Mouse (Mus musculus) kidney, embryonic 14.5 days (tissue): ENCODE data around the gene Ybx2. TPM values are rescaled to one million over a fixed set of nuclear protein-coding genes. Genes with fewer than 3 reads are reported as not detected.
A peak's percentile ranks its signal among the peaks of the same experiment; 100 is the strongest.

Experiments used
- ATAC-seq: fragments of 200-750 bp; cut with Nextera tagmentation; 2 replicates; pipeline ENCODE4 v1.8.0; 2017; ENCODE audit warnings: moderate number of reproducible peaks, mild to moderate bottlenecking, moderate TSS enrichment, moderate library complexity; ENCODE audit not compliant: low FRiP score, low TSS enrichment
- H3K27ac ChIP-seq: fragments of 300-500 bp; sonication (generic); 2 replicates; pipeline ENCODE4 v1.5.1; 2014; ENCODE audit warnings: low read depth, mild to moderate bottlenecking, low read length, moderate library complexity, mixed read lengths
- H3K27me3 ChIP-seq: fragments of 300-500 bp; sonication (generic); 2 replicates; pipeline ENCODE4 v1.6.1; 2014; ENCODE audit warnings: mild to moderate bottlenecking, low read length; ENCODE audit not compliant: control insufficient read depth, insufficient read depth
- H3K36me3 ChIP-seq: fragments of 300-500 bp; sonication (generic); 2 replicates; pipeline ENCODE4 v1.6.1; 2014; ENCODE audit warnings: low read length, mixed read lengths; ENCODE audit not compliant: control insufficient read depth, insufficient read depth
- H3K4me1 ChIP-seq: fragments of 300-500 bp; sonication (generic); 2 replicates; pipeline ENCODE4 v1.6.1; 2014; ENCODE audit warnings: low read length, mixed read lengths; ENCODE audit not compliant: control insufficient read depth, insufficient read depth
- H3K4me2 ChIP-seq: fragments of 300-500 bp; sonication (generic); replicated peaks from 2 replicates; pipeline ENCODE4 v1.6.1; 2014; ENCODE audit warnings: low read depth, mild to moderate bottlenecking, low read length
- H3K4me3 ChIP-seq: fragments of 300-500 bp; sonication (generic); 2 replicates; pipeline ENCODE4 v1.5.1; 2014; ENCODE audit warnings: mild to moderate bottlenecking, low read length
- H3K9ac ChIP-seq: fragments of 300-500 bp; sonication (generic); 2 replicates; pipeline ENCODE4 v1.6.1; 2014; ENCODE audit warnings: low read depth, mild to moderate bottlenecking, low read length, moderate library complexity
- H3K9me3 ChIP-seq: fragments of 300-500 bp; sonication (generic); 2 replicates; pipeline ENCODE4 v1.6.1; 2016; ENCODE audit warnings: low read length; ENCODE audit not compliant: control insufficient read depth
- whole genome bisulfite sequencing: fragments of 180-500 bp; shearing (Covaris S2); extraction: QIAGEN DNeasy Blood & Tissue Kit; methylation state at CpG from one replicate; pipeline ENCODE4 v1.1.7; 2014; 5-methylcytosine and 5-hydroxymethylcytosine counted together
- polyA plus RNA-seq: library from polyadenylated mRNA; unstranded; fragments of >200 nt; fragmentation: Nextera tagmentation; extraction: Ambion mirVana; gene quantifications from 2 replicates; pipeline ENCODE4 v1.2.1, GENCODE M21; 2014

The Ybx2 gene
- polyA plus RNA-seq = 10.1 and 10.7 TPM in 2 replicates

GRCm38 (mm10) chr11:69935137-69935879 lies at the start of gene Ybx2:
Gene Ybx2, plus strand, starts transcription at chr11:69935796.
- Histone ChIP-seq H3K4me2 (peak within 1 kb of the TSS; percentile 100), H3K4me1 (peaks cover 13% of the 10 kb centered on the region), H3K36me3 (no peaks in the 10 kb centered on the region), H3K9me3 (no peaks in the 10 kb centered on the region), H3K27me3 (peaks cover 9% of the 10 kb centered on the region; the same call in 1 of the 2 replicates), H3K27ac (peak within 1 kb of the TSS; percentile 11; the same call in 1 of the 2 replicates), H3K4me3 (peak within 1 kb of the TSS; percentile 56), H3K9ac (peak within 1 kb of the TSS; percentile 66)
- ATAC-seq = peak; percentile 89
- 3% methylated on average over 58 of the region's 62 CpGs for WGBS

GRCm38 (mm10) chr11:69886907-69887635 lies 48.5 kb upstream of the Ybx2 start:
- 70% methylated on average over 8 of the region's 8 CpGs for WGBS
- Histone ChIP-seq H3K4me2 (no peak overlapping the region), H3K27ac (no peak overlapping the region), H3K27me3 (no peaks in the 10 kb centered on the region), H3K9ac (no peak overlapping the region), H3K4me1 (peaks cover 3% of the 10 kb centered on the region), H3K4me3 (no peak overlapping the region), H3K36me3 (no peaks in the 10 kb centered on the region), H3K9me3 (no peaks in the 10 kb centered on the region)
- ATAC-seq = no peak

- no peak for ATAC-seq
Measured at GRCm38 (mm10) chr11:69891482-69891881, 44.1 kb upstream of the Ybx2 start.

GRCm38 (mm10) chr11:69894671-69895070 lies 40.9 kb upstream of the Ybx2 start:
- Histone ChIP-seq H3K27me3 (no peaks in the 10 kb centered on the region), H3K4me1 (peaks cover 5% of the 10 kb centered on the region), H3K4me3 (no peak overlapping the region), H3K9me3 (no peaks in the 10 kb centered on the region), H3K4me2 (no peak overlapping the region), H3K36me3 (no peaks in the 10 kb centered on the region), H3K9ac (no peak overlapping the region), H3K27ac (no peak overlapping the region)
- ATAC-seq = no peak
- 73% methylated on average over 5 of the region's 5 CpGs for WGBS

More at GRCm38 (mm10) chr11:69891482-69891881, 44.1 kb upstream of the Ybx2 start:
- H3K9ac ChIP-seq = no peak overlapping the region
- no peak overlapping the region for H3K27ac ChIP-seq
- H3K4me3 ChIP-seq = no peak overlapping the region
- no peaks in the 10 kb centered on the region for H3K9me3 ChIP-seq
- no peaks in the 10 kb centered on the region for H3K4me1 ChIP-seq
- H3K4me2 ChIP-seq = no peak overlapping the region
- H3K36me3 ChIP-seq = no peaks in the 10 kb centered on the region
- 79% methylated on average over 4 of the region's 4 CpGs for WGBS
- H3K27me3 ChIP-seq = no peaks in the 10 kb centered on the region

- Histone ChIP-seq H3K27ac (no peak within 1 kb of the TSS), H3K4me2 (no peak within 1 kb of the TSS), H3K36me3 (no peaks in the 10 kb centered on the region), H3K4me3 (no peak within 1 kb of the TSS), H3K4me1 (peaks cover 7% of the 10 kb centered on the region), H3K9me3 (no peaks in the 10 kb centered on the region), H3K9ac (no peak within 1 kb of the TSS), H3K27me3 (no peaks in the 10 kb centered on the region)
- 75% methylated on average over 4 of the region's 4 CpGs for WGBS
- no peak for ATAC-seq
Measured at GRCm38 (mm10) chr11:69895291-69895690, 40.3 kb upstream of the Ybx2 start, which contains the start of gene Acap1. Gene Acap1, minus strand, starts transcription at chr11:69895539.

GRCm38 (mm10) chr11:69899870-69900269 lies 35.7 kb upstream of the Ybx2 start:
- no peak for ATAC-seq
- 24% methylated on average over 4 of the region's 4 CpGs for WGBS

GRCm38 (mm10) chr11:69900471-69901405 lies 34.9 kb upstream of the Ybx2 start, which contains the start of the genes 2810408A11Rik and Neurl4:
Gene 2810408A11Rik, minus strand, starts transcription at chr11:69900987.
Gene Neurl4, plus strand, starts transcription at chr11:69901072.
- peak; percentile 94 for ATAC-seq

More at GRCm38 (mm10) chr11:69899870-69900269, 35.7 kb upstream of the Ybx2 start:
- peaks cover 17% of the 10 kb centered on the region for H3K36me3 ChIP-seq
- peak overlapping the region; percentile 96 for H3K9ac ChIP-seq
- peaks cover 17% of the 10 kb centered on the region for H3K4me1 ChIP-seq
- H3K9me3 ChIP-seq = no peaks in the 10 kb centered on the region
- peak overlapping the region; percentile 93 for H3K4me3 ChIP-seq
- H3K27me3 ChIP-seq = no peaks in the 10 kb centered on the region
- peak overlapping the region; percentile 37; the same call in 1 of the 2 replicates for H3K27ac ChIP-seq
- peak overlapping the region; percentile 97 for H3K4me2 ChIP-seq

GRCm38 (mm10) chr11:69901406-69901846 lies 34.2 kb upstream of the Ybx2 start:
- peak; percentile 76 for ATAC-seq
- Histone ChIP-seq H3K27ac (peak overlapping the region; percentile 99), H3K9me3 (no peaks in the 10 kb centered on the region), H3K36me3 (peaks cover 31% of the 10 kb centered on the region), H3K4me1 (peaks cover 17% of the 10 kb centered on the region), H3K4me2 (peak overlapping the region; percentile 97), H3K27me3 (no peaks in the 10 kb centered on the region), H3K9ac (peak overlapping the region; percentile 96), H3K4me3 (peak overlapping the region; percentile 93)
- under 1% methylated on average over 42 of the region's 42 CpGs for WGBS

More at GRCm38 (mm10) chr11:69900471-69901405, 34.9 kb upstream of the Ybx2 start, which contains the start of the genes 2810408A11Rik and Neurl4:
- Histone ChIP-seq H3K27ac (peak within 1 kb of the TSS; percentile 99), H3K9me3 (no peaks in the 10 kb centered on the region), H3K27me3 (no peaks in the 10 kb centered on the region), H3K9ac (peak within 1 kb of the TSS; percentile 96), H3K4me2 (peak within 1 kb of the TSS; percentile 97), H3K36me3 (peaks cover 24% of the 10 kb centered on the region), H3K4me1 (peaks cover 17% of the 10 kb centered on the region), H3K4me3 (peak within 1 kb of the TSS; percentile 93)
- WGBS = under 1% methylated on average over 38 of the region's 38 CpGs
